Mouse (Mus musculus) liver, embryonic 14.5 days (tissue): ENCODE results near the gene Tm9sf1. TPM values are rescaled to one million over a fixed set of nuclear protein-coding genes. Genes with fewer than 3 reads are reported as not detected.

Experiments
- ATAC-seq: fragments of 200-750 bp; cut with Nextera tagmentation; 2 replicates; pipeline ENCODE4 v1.8.0; 2017; ENCODE audit warnings: moderate number of reproducible peaks, mild to moderate bottlenecking, moderate library complexity; ENCODE audit not compliant: insufficient read depth
- DNase-seq, 3 experiments: peaks; one replicate each; pipeline ENCODE4 v3.0.0-alpha.2; 2012 to 2013; ENCODE audit warnings: low read depth in 3 of 3, low spot score in 3 of 3
- H3K27ac ChIP-seq: fragments of 300-500 bp; sonication (generic); 2 replicates; pipeline ENCODE4 v1.5.1; 2014; ENCODE audit warnings: moderate library complexity, mild to moderate bottlenecking, control low read depth, inconsistent platforms
- H3K27me3 ChIP-seq: fragments of 300-500 bp; sonication (generic); 2 replicates; pipeline ENCODE4 v1.6.1; 2014; ENCODE audit warnings: mild to moderate bottlenecking, low read length, moderate library complexity; ENCODE audit not compliant: control insufficient read depth, insufficient read depth
- H3K36me3 ChIP-seq: fragments of 300-500 bp; sonication (generic); replicated peaks from 2 replicates; pipeline ENCODE4 v1.6.1; 2014; ENCODE audit warnings: low read depth; ENCODE audit not compliant: control insufficient read depth, insufficient read depth
- H3K4me1 ChIP-seq, 2 experiments: fragments of 200-500 bp in 1 of 2; fragments of 300-500 bp in 1 of 2; sonication (generic) in 1 of 2; replicated peaks; 2 replicates each; pipeline ENCODE4 v1.6.1; 2012 to 2014; ENCODE audit warnings: antibody characterized with exemption in 1 of 2, inconsistent platforms in 1 of 2, low read length in 1 of 2; ENCODE audit not compliant: control insufficient read depth in 2 of 2, insufficient read depth in 2 of 2
- H3K4me2 ChIP-seq: fragments of 300-500 bp; sonication (generic); 2 replicates; pipeline ENCODE4 v1.6.1; 2014; ENCODE audit warnings: low read depth, mild to moderate bottlenecking, control low read depth, moderate library complexity
- H3K4me3 ChIP-seq, 2 experiments: fragments of 200-500 bp in 1 of 2; fragments of 300-500 bp in 1 of 2; sonication (generic) in 1 of 2; 2 replicates each; pipeline ENCODE4 v1.5.1; 2012 to 2014; ENCODE audit warnings: low read depth in 2 of 2, low read length in 2 of 2, mild to moderate bottlenecking in 2 of 2, control low read depth in 1 of 2, inconsistent platforms in 1 of 2, moderate library complexity in 1 of 2; ENCODE audit not compliant: insufficient read depth in 1 of 2
- H3K9ac ChIP-seq: fragments of 300-500 bp; sonication (generic); replicated peaks from 2 replicates; pipeline ENCODE4 v1.6.1; 2014; ENCODE audit warnings: mild to moderate bottlenecking, control low read depth, moderate library complexity
- H3K9me3 ChIP-seq: fragments of 300-500 bp; sonication (generic); 2 replicates; pipeline ENCODE4 v1.6.1; 2016; ENCODE audit warnings: low read length, mixed read lengths; ENCODE audit not compliant: control insufficient read depth
- CTCF ChIP-seq: IDR thresholded peaks from 2 replicates; pipeline ENCODE4 v1.5.1; 2016; ENCODE audit warnings: antibody characterized with exemption, low read depth, control low read depth
- EP300 ChIP-seq: IDR thresholded peaks from 2 replicates; pipeline ENCODE4 v1.6.1; 2016; ENCODE audit warnings: antibody characterized with exemption, low read depth
- WGBS: fragments of 180-500 bp; shearing (Covaris S2); extraction: QIAGEN DNeasy Blood & Tissue Kit; methylation state at CpG from one replicate; pipeline ENCODE4 v1.1.7; 2014; ENCODE audit not compliant: insufficient replicate concordance; 5-methylcytosine and 5-hydroxymethylcytosine counted together
- polyA plus RNA-seq, 2 experiments: library from polyadenylated mRNA; depleted of rRNA in 1 of 2; stranded (reverse) in 1 of 2; unstranded in 1 of 2; fragments of >200 nt; fragmentation: Nextera tagmentation in 1 of 2; extraction: Ambion mirVana in 1 of 2; gene quantifications; 2 replicates each; pipeline versions ENCODE4 v1.2.1 to v1.2.3; 2012 to 2014

Gene Tm9sf1
- polyA plus RNA-seq, 2 experiments: 26.4 to 42.8 TPM

- Histone ChIP-seq H3K4me3 (no peak overlapping the region), H3K27ac (peak overlapping the region; percentile 16; the same call in 1 of the 2 replicates), H3K9ac (no peak overlapping the region), H3K4me2 (no peak overlapping the region), H3K9me3 (no peaks in the 10 kb centered on the region), H3K36me3 (peaks cover 14% of the 10 kb centered on the region), H3K27me3 (no peaks in the 10 kb centered on the region), H3K4me1 (peaks cover 15 to 22% of the 10 kb centered on the region in 2 experiments)
- 66% methylated on average over 6 of the region's 6 CpGs for whole genome bisulfite sequencing
- TF ChIP-seq EP300 (no peak), CTCF (no peak)
- no peak for ATAC-seq
- no peak for DNase-seq
Observed at GRCm38 (mm10) chr14:55613346-55613745, 30.3 kb downstream of the Tm9sf1 start.

- Histone ChIP-seq H3K9me3 (no peaks in the 10 kb centered on the region), H3K4me2 (no peak overlapping the region), H3K27ac (no peak overlapping the region), H3K9ac (no peak overlapping the region), H3K27me3 (no peaks in the 10 kb centered on the region), H3K4me1 (peaks cover 12 to 23% of the 10 kb centered on the region in 2 experiments), H3K36me3 (peaks cover 44% of the 10 kb centered on the region), H3K4me3 (no peak overlapping the region)
- no peak for DNase-seq
- TF ChIP-seq EP300 (no peak), CTCF (no peak)
- ATAC-seq: no peak
- 77% methylated on average over 6 of the region's 6 CpGs for WGBS
Observed at GRCm38 (mm10) chr14:55608339-55608738, 35.3 kb downstream of the Tm9sf1 start.

GRCm38 (mm10) chr14:55605743-55606459 lies 37.7 kb downstream of the Tm9sf1 start:
- peak overlapping the region; percentile 39 for H3K27ac ChIP-seq
- no peaks in the 10 kb centered on the region for H3K27me3 ChIP-seq
- peaks cover 12 to 28% of the 10 kb centered on the region in 2 experiments for H3K4me1 ChIP-seq
- H3K9me3 ChIP-seq: no peaks in the 10 kb centered on the region
- peak overlapping the region; percentile 43 for H3K9ac ChIP-seq
- DNase-seq: no peak
- TF ChIP-seq CTCF (no peak), EP300 (no peak)
- 67% methylated on average over 16 of the region's 16 CpGs for WGBS
- H3K4me3 ChIP-seq: peak overlapping the region; percentile 35 to 76
- no peak for ATAC-seq
- H3K4me2 ChIP-seq: peak overlapping the region; percentile 95
- H3K36me3 ChIP-seq: peaks cover 62% of the 10 kb centered on the region

- WGBS: 83% methylated on average over 11 of the region's 11 CpGs
- Histone ChIP-seq H3K27me3 (no peaks in the 10 kb centered on the region), H3K4me2 (peak overlapping the region; percentile 95), H3K4me3 (peak overlapping the region; percentile 64 to 76), H3K4me1 (peaks cover 12 to 28% of the 10 kb centered on the region in 2 experiments), H3K9me3 (no peaks in the 10 kb centered on the region), H3K27ac (peak overlapping the region; percentile 96), H3K9ac (peak overlapping the region; percentile 91), H3K36me3 (peaks cover 72% of the 10 kb centered on the region)
- DNase-seq: no peak
- no peak for ATAC-seq
- TF ChIP-seq EP300 (no peak), CTCF (no peak)
Observed at GRCm38 (mm10) chr14:55604823-55605222, 38.8 kb downstream of the Tm9sf1 start.

- DNase-seq (peak; percentile 93 to 97 (median 95)), ATAC-seq (peak; percentile 95)
- Histone ChIP-seq H3K4me2 (peak overlapping the region; percentile 95), H3K27me3 (no peaks in the 10 kb centered on the region), H3K4me1 (peaks cover 12 to 28% of the 10 kb centered on the region in 2 experiments), H3K36me3 (peaks cover 72% of the 10 kb centered on the region), H3K9ac (peak overlapping the region; percentile 91), H3K4me3 (peak overlapping the region; percentile 64 to 76), H3K9me3 (no peaks in the 10 kb centered on the region), H3K27ac (peak overlapping the region; percentile 96)
- WGBS: 10% methylated on average over 19 of the region's 19 CpGs
- TF ChIP-seq EP300 (peak; percentile 61), CTCF (peak; percentile 99)
Observed at GRCm38 (mm10) chr14:55603633-55604576, 39.7 kb downstream of the Tm9sf1 start.
